Mouse (Mus musculus): ENCODE measurements at regions not wholly inside any gene's neighbourhood (a gene's known extent, or its start where the extent isn't known, plus 50 kb on each side); places are given as distances from the start of the nearest gene placed in this dataset.
"Not testable (repeated sequence)": the region's sequence is repeated elsewhere in the genome, so short reads cannot be mapped to it uniquely, and the experiment has no call there.

- 89% methylated on average over 14 of the region's 14 CpGs for WGBS
- no peaks in the 10 kb centered on the region; the same call in 1 of the 2 replicates for H3K9me3 ChIP-seq
- ATAC-seq (ENCODE audit: low FRiP score, low read depth), result no peak
Measured at GRCm38 (mm10) chr1:88786066-88786465, 84.0 kb upstream of the Arl4c start.

GRCm38 (mm10) chr1:88790674-88791073 lies 88.7 kb upstream of the Arl4c start:
- H3K27me3 ChIP-seq, result no peaks in the 10 kb centered on the region
- H3K9ac ChIP-seq, result no peak overlapping the region
- 86% methylated on average over 7 of the region's 7 CpGs for WGBS
- H3K9me3 ChIP-seq, result no peaks in the 10 kb centered on the region; the same call in 1 of the 2 replicates
- no peak overlapping the region for H3K4me2 ChIP-seq (replicated peaks)
- no peaks in the 10 kb centered on the region for H3K4me1 ChIP-seq
- H3K4me3 ChIP-seq, result no peak overlapping the region
- no peak for ATAC-seq (ENCODE audit: low FRiP score, low read depth)
- H3K36me3 ChIP-seq, result no peaks in the 10 kb centered on the region
- H3K27ac ChIP-seq, result no peak overlapping the region

More at GRCm38 (mm10) chr1:88786066-88786465, 84.0 kb upstream of the Arl4c start:
- Histone ChIP-seq H3K9ac (no peak overlapping the region), H3K27ac (no peak overlapping the region), H3K27me3 (no peaks in the 10 kb centered on the region), H3K4me3 (no peak overlapping the region), H3K4me2 (replicated peaks) (no peak overlapping the region), H3K4me1 (no peaks in the 10 kb centered on the region), H3K36me3 (no peaks in the 10 kb centered on the region)

- H3K27ac ChIP-seq, result no peak overlapping the region
- H3K4me3 ChIP-seq, result no peak overlapping the region
- no peaks in the 10 kb centered on the region for H3K36me3 ChIP-seq
- no peak overlapping the region for H3K9ac ChIP-seq
- no peaks in the 10 kb centered on the region for H3K9me3 ChIP-seq
- 88% methylated on average over 10 of the region's 10 CpGs for WGBS
- no peak for ATAC-seq (ENCODE audit: low FRiP score, low read depth)
- H3K27me3 ChIP-seq, result no peaks in the 10 kb centered on the region
- no peaks in the 10 kb centered on the region for H3K4me1 ChIP-seq
- H3K4me2 ChIP-seq (replicated peaks), result no peak overlapping the region
Measured at GRCm38 (mm10) chr1:88794926-88795325, 92.9 kb upstream of the Arl4c start.

- no peak overlapping the region for H3K4me2 ChIP-seq (replicated peaks)
- WGBS, result 79% methylated on average over 14 of the region's 14 CpGs
- H3K9ac ChIP-seq, result no peak overlapping the region
- no peak overlapping the region for H3K4me3 ChIP-seq
- H3K27ac ChIP-seq, result no peak overlapping the region
- no peaks in the 10 kb centered on the region for H3K9me3 ChIP-seq
- H3K36me3 ChIP-seq, result no peaks in the 10 kb centered on the region
- no peak for ATAC-seq (ENCODE audit: low FRiP score, low read depth)
- no peaks in the 10 kb centered on the region for H3K27me3 ChIP-seq
- no peaks in the 10 kb centered on the region for H3K4me1 ChIP-seq
Measured at GRCm38 (mm10) chr1:88798473-88798872, 96.5 kb upstream of the Arl4c start.

GRCm38 (mm10) chr1:88798874-88799273 lies 96.9 kb upstream of the Arl4c start:
- Histone ChIP-seq H3K4me2 (replicated peaks) (no peak overlapping the region), H3K27ac (no peak overlapping the region), H3K27me3 (no peaks in the 10 kb centered on the region), H3K4me1 (no peaks in the 10 kb centered on the region), H3K9me3 (no peaks in the 10 kb centered on the region), H3K36me3 (no peaks in the 10 kb centered on the region), H3K4me3 (no peak overlapping the region), H3K9ac (no peak overlapping the region)
- no peak for ATAC-seq (ENCODE audit: low FRiP score, low read depth)
- WGBS, result 40% methylated on average over 8 of the region's 8 CpGs

GRCm38 (mm10) chr1:88799343-88799742 lies 97.3 kb upstream of the Arl4c start:
- no peak overlapping the region for H3K9ac ChIP-seq
- H3K9me3 ChIP-seq, result no peaks in the 10 kb centered on the region
- no peak overlapping the region for H3K27ac ChIP-seq
- H3K36me3 ChIP-seq, result no peaks in the 10 kb centered on the region
- H3K27me3 ChIP-seq, result no peaks in the 10 kb centered on the region
- H3K4me2 ChIP-seq (replicated peaks), result no peak overlapping the region
- ATAC-seq (ENCODE audit: low FRiP score, low read depth), result no peak
- H3K4me3 ChIP-seq, result no peak overlapping the region
- 43% methylated on average over 7 of the region's 7 CpGs for WGBS
- no peaks in the 10 kb centered on the region for H3K4me1 ChIP-seq

GRCm38 (mm10) chr1:88799789-88800188 lies 97.8 kb upstream of the Arl4c start:
- H3K27ac ChIP-seq, result no peak overlapping the region
- no peaks in the 10 kb centered on the region for H3K4me1 ChIP-seq
- H3K4me2 ChIP-seq (replicated peaks), result no peak overlapping the region
- no peaks in the 10 kb centered on the region for H3K36me3 ChIP-seq
- WGBS, result 63% methylated on average over 8 of the region's 8 CpGs
- ATAC-seq (ENCODE audit: low FRiP score, low read depth), result no peak
- no peak overlapping the region for H3K9ac ChIP-seq
- no peak overlapping the region for H3K4me3 ChIP-seq
- no peaks in the 10 kb centered on the region for H3K9me3 ChIP-seq
- H3K27me3 ChIP-seq, result no peaks in the 10 kb centered on the region

- Histone ChIP-seq H3K27ac (no peak overlapping the region), H3K4me3 (no peak overlapping the region), H3K9me3 (no peaks in the 10 kb centered on the region), H3K4me2 (replicated peaks) (no peak overlapping the region), H3K4me1 (no peaks in the 10 kb centered on the region), H3K9ac (no peak overlapping the region), H3K27me3 (no peaks in the 10 kb centered on the region), H3K36me3 (no peaks in the 10 kb centered on the region)
- whole genome bisulfite sequencing, result 56% methylated on average over 5 of the region's 5 CpGs
- ATAC-seq (ENCODE audit: low FRiP score, low read depth), result no peak
Measured at GRCm38 (mm10) chr1:88800411-88800810, 98.4 kb upstream of the Arl4c start.

GRCm38 (mm10) chr1:88801151-88801550 lies 99.1 kb upstream of the Arl4c start:
- H3K4me1 ChIP-seq; ATAC-seq (ENCODE audit: low FRiP score, low read depth); H3K9me3 ChIP-seq; H3K4me3 ChIP-seq; H3K27ac ChIP-seq; H3K27me3 ChIP-seq; H3K9ac ChIP-seq; H3K36me3 ChIP-seq; H3K4me2 ChIP-seq (replicated peaks): not testable (repeated sequence)

GRCm38 (mm10) chr1:88806960-88807359 lies 104.9 kb upstream of the Arl4c start:
- Histone ChIP-seq H3K27me3 (no peaks in the 10 kb centered on the region), H3K9ac (no peak overlapping the region), H3K4me2 (replicated peaks) (no peak overlapping the region), H3K9me3 (no peaks in the 10 kb centered on the region), H3K4me1 (peaks cover 9% of the 10 kb centered on the region), H3K27ac (no peak overlapping the region), H3K36me3 (no peaks in the 10 kb centered on the region), H3K4me3 (no peak overlapping the region)
- WGBS, result 53% methylated on average over 6 of the region's 6 CpGs
- ATAC-seq (ENCODE audit: low FRiP score, low read depth), result no peak

- H3K4me3 ChIP-seq, result no peak overlapping the region
- no peak overlapping the region for H3K27ac ChIP-seq
- 90% methylated on average over 6 of the region's 6 CpGs for WGBS
- H3K4me2 ChIP-seq (replicated peaks), result no peak overlapping the region
- no peak overlapping the region for H3K9ac ChIP-seq
- H3K4me1 ChIP-seq, result peaks cover 9% of the 10 kb centered on the region
- no peak for ATAC-seq (ENCODE audit: low FRiP score, low read depth)
- H3K27me3 ChIP-seq, result no peaks in the 10 kb centered on the region
- H3K36me3 ChIP-seq, result no peaks in the 10 kb centered on the region
- no peaks in the 10 kb centered on the region for H3K9me3 ChIP-seq
Measured at GRCm38 (mm10) chr1:88807901-88808300, 105.9 kb upstream of the Arl4c start.

GRCm38 (mm10) chr1:88808508-88808907 lies 106.5 kb upstream of the Arl4c start:
- ATAC-seq (ENCODE audit: low FRiP score, low read depth), result no peak
- Histone ChIP-seq H3K4me3 (no peak overlapping the region), H3K36me3 (no peaks in the 10 kb centered on the region), H3K9me3 (no peaks in the 10 kb centered on the region), H3K4me1 (peaks cover 9% of the 10 kb centered on the region), H3K27ac (no peak overlapping the region), H3K27me3 (no peaks in the 10 kb centered on the region), H3K9ac (no peak overlapping the region), H3K4me2 (replicated peaks) (no peak overlapping the region)
- WGBS, result 72% methylated on average over 3 of the region's 3 CpGs

GRCm38 (mm10) chr1:88809756-88810155 lies 107.7 kb upstream of the Arl4c start:
- WGBS, result 49% methylated on average over 2 of the region's 2 CpGs

More at GRCm38 (mm10) chr1:88809756-88810155, 107.7 kb upstream of the Arl4c start:
- Histone ChIP-seq H3K9ac (no peak overlapping the region), H3K36me3 (no peaks in the 10 kb centered on the region), H3K4me1 (peaks cover 9% of the 10 kb centered on the region), H3K4me2 (replicated peaks) (no peak overlapping the region), H3K9me3 (no peaks in the 10 kb centered on the region), H3K27me3 (no peaks in the 10 kb centered on the region), H3K4me3 (no peak overlapping the region), H3K27ac (no peak overlapping the region)
- ATAC-seq (ENCODE audit: low FRiP score, low read depth), result no peak; the same call in 1 of the 2 replicates

Measured in limb, embryonic 13.5 days (tissue).